ENCODE assay signal across 25 mouse cellular contexts in the genomic region with DNA sequence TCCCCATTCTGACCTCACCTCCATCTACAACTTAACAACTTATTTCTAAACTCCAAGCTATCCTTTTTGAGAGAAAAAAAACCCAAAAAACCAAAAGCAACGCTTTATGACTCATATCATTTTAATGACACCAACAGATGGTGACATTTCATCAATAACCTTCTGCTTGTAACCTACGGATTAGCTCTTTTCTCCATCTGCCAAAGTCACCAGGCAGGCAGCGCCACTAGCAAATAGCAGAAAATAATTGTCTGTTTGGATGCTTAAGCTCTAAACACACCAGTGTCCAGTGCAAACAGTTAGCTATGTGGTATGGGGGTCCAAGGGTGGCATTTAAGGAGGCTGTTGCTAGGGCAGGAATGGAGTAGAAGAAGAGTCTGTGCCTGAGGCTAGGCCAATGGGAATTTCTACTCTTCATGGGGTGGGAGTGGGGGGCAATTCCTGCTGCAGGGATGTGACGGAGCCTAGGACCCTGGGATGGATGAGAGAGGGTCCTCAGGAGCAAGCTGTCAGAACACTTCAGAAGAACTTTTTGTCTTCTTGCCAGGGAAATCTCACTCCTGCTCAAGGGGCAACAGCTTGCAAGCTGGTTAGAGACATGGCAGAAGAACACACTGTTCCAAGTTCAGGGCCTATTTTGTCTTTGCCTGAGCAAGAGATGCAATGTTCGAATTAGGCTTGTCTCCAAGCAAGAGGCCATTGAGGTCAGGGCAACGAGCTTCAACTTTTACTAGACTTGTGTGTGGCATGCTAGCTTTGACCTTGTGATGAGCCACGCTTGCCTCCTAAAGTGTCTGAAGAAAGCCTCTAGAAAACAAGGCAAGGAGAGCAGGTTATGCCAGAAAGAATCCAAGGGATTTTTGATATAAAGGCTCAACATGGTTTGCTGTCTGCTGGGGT.
DNase-seq lines count a peak whose midpoint lies in the region; ATAC-seq lines count a peak whose summit lies in the region.
"Had no signal": no experiment of that assay in that cellular context is flagged by ENCODE, and none has a peak within 500 bp of the region (broad histone marks: within the 10 kb centered on the region; RNA-seq: fewer than 3 reads in every experiment).

No protein-coding gene starts in this region.

- H3K9ac ChIP-seq in hindbrain, embryonic 16.5 days (ENCODE audit: low read depth, low read length), result no peak overlapping the region
- H3K9ac ChIP-seq in hindbrain, embryonic 13.5 days, result no peak overlapping the region
- H3K9ac ChIP-seq: heart, embryonic 12.5 days; liver, embryonic 14.5 days; lung, embryonic 14.5 days; midbrain, embryonic 15.5 days had no signal

- no peaks in the 10 kb centered on the region for H3K4me1 ChIP-seq in hindbrain, embryonic 16.5 days (ENCODE audit: control insufficient read depth, insufficient read depth, low read depth, low read length)
- H3K4me1 ChIP-seq in hindbrain, embryonic 13.5 days (replicated peaks), result no peaks in the 10 kb centered on the region
- H3K4me1 ChIP-seq: midbrain, embryonic 15.5 days had no signal

- no peak overlapping the region for H3K4me3 ChIP-seq in hindbrain, embryonic 16.5 days (ENCODE audit: low read length)
- no peak overlapping the region for H3K4me3 ChIP-seq in hindbrain, embryonic 13.5 days
- H3K4me3 ChIP-seq: heart, adult 2 months; heart, embryonic 12.5 days; midbrain, embryonic 15.5 days had no signal

- WGBS in hindbrain, embryonic 16.5 days, result 66% methylated on average over 7 of the region's 7 CpGs
- WGBS in hindbrain, embryonic 13.5 days, result 85% methylated on average over 7 of the region's 7 CpGs

- peak; percentile 50; the same call in 1 of the 2 replicates for ATAC-seq in hindbrain, embryonic 16.5 days
- no peak for ATAC-seq in hindbrain, embryonic 13.5 days (ENCODE audit: low FRiP score)
- ATAC-seq: forebrain, embryonic 14.5 days; intestine, postnatal 0 days; midbrain, embryonic 15.5 days had no signal

- no peaks in the 10 kb centered on the region for H3K27me3 ChIP-seq in hindbrain, embryonic 16.5 days (replicated peaks; ENCODE audit: control insufficient read depth, insufficient read depth, low read length)
- no peaks in the 10 kb centered on the region for H3K27me3 ChIP-seq in hindbrain, embryonic 13.5 days
- H3K27me3 ChIP-seq: CH12.LX; heart, embryonic 12.5 days; midbrain, embryonic 15.5 days had no signal

- no peaks in the 10 kb centered on the region for H3K9me3 ChIP-seq in hindbrain, embryonic 16.5 days (ENCODE audit: control insufficient read depth, low read length)
- no peaks in the 10 kb centered on the region for H3K9me3 ChIP-seq in hindbrain, embryonic 13.5 days
- H3K9me3 ChIP-seq: heart, embryonic 12.5 days; midbrain, embryonic 15.5 days had no signal

- H3K27ac ChIP-seq in hindbrain, embryonic 16.5 days (ENCODE audit: low read depth, low read length), result no peak overlapping the region
- no peak overlapping the region for H3K27ac ChIP-seq in hindbrain, embryonic 13.5 days
- H3K27ac ChIP-seq: heart, adult 2 months; liver, embryonic 14.5 days; midbrain, embryonic 15.5 days; stomach, postnatal 0 days had no signal

- H3K4me2 ChIP-seq in hindbrain, embryonic 16.5 days (ENCODE audit: low read length), result no peak overlapping the region
- H3K4me2 ChIP-seq in hindbrain, embryonic 13.5 days, result no peak overlapping the region
- H3K4me2 ChIP-seq: heart, embryonic 12.5 days; lung, embryonic 14.5 days; midbrain, embryonic 15.5 days had no signal

- DNase-seq in adrenal gland, adult (ENCODE audit: inconsistent age in 2 of 2, low spot score in 1 of 2), result peak; percentile 65 to 74
- DNase-seq in adrenal gland, postnatal 14 days, result no peak
- peak; percentile 46 to 60 for DNase-seq in cerebellum, postnatal 10 days
- no peak for DNase-seq in cerebellum, adult 8-10 months
- peak; percentile 32 for DNase-seq in testis, postnatal 14 days (ENCODE audit: low spot score)
- DNase-seq in testis, postnatal 10 days (ENCODE audit: low spot score), result no peak
- DNase-seq: heart, adult 2 months; heart, postnatal 4 days; kidney, adult 9 months; kidney, postnatal 10 days; layer of hippocampus, adult 9-11 months; liver; lung, embryonic 14.5 days; lung, postnatal 14 days; right cerebral cortex, postnatal 4 days had no signal

- H3K36me3 ChIP-seq in hindbrain, embryonic 16.5 days (ENCODE audit: control insufficient read depth, insufficient read depth, low read length), result no peaks in the 10 kb centered on the region
- no peaks in the 10 kb centered on the region for H3K36me3 ChIP-seq in hindbrain, embryonic 13.5 days
- H3K36me3 ChIP-seq: G1E; heart, embryonic 12.5 days; midbrain, embryonic 15.5 days had no signal

Comparison
In these comparisons a context has a peak if more than half of its experiments do, and no peak if none do; other contexts are left out.
1. DNase-seq: peak in adrenal gland, adult (2 of 2), cerebellum, postnatal 10 days (2 of 2) and testis, postnatal 14 days (single experiment); none in adrenal gland, postnatal 14 days (single experiment), cerebellum, adult 8-10 months (single experiment) and testis, postnatal 10 days (single experiment).